Mouse (Mus musculus) CH12.LX (cell line): ENCODE measurements around the gene 5730596B20Rik. TPM values are rescaled to one million over a fixed set of nuclear protein-coding genes. Genes with fewer than 3 reads are reported as not detected.

Experiments used
- DNase-seq: peaks from one replicate; pipeline ENCODE4 v3.0.0-alpha.2; 2013; ENCODE audit errors: extremely low read depth
- H3K27ac ChIP-seq: 2 replicates; pipeline ENCODE4 v1.5.1; 2012; ENCODE audit warnings: low read depth, mild to moderate bottlenecking, control low read depth, moderate library complexity; ENCODE audit not compliant: insufficient read depth
- H3K27me3 ChIP-seq: replicated peaks from 2 replicates; pipeline ENCODE3; 2012; ENCODE audit warnings: inconsistent platforms
- H3K36me3 ChIP-seq, 2 experiments: replicated peaks in 1 of 2; 2 replicates each; pipeline versions ENCODE3 to v1.6.1; 2012; ENCODE audit warnings: inconsistent platforms in 1 of 2, low read length in 1 of 2, mild to moderate bottlenecking in 1 of 2, mixed read lengths in 1 of 2, moderate library complexity in 1 of 2; ENCODE audit not compliant: control insufficient read depth in 1 of 2, insufficient read depth in 1 of 2
- H3K4me1 ChIP-seq, 2 experiments: 2 replicates each; pipeline ENCODE4 v1.6.1; 2012; ENCODE audit warnings: inconsistent platforms in 1 of 2, moderate library complexity in 1 of 2; ENCODE audit not compliant: insufficient read depth in 2 of 2, control insufficient read depth in 1 of 2
- H3K4me2 ChIP-seq: 2 replicates; pipeline ENCODE4 v1.6.1; 2012; ENCODE audit warnings: low read depth, mild to moderate bottlenecking, control low read depth; ENCODE audit not compliant: poor library complexity, insufficient read depth, severe bottlenecking
- H3K4me3 ChIP-seq, 3 experiments: fragments of 150-350 bp in 1 of 3; sonication (generic) in 1 of 3; replicated peaks in 1 of 3; 2 replicates each; pipeline versions ENCODE3 to v1.5.1; 2011 to 2012; ENCODE audit warnings: low read depth in 2 of 3, low read length in 2 of 3, mild to moderate bottlenecking in 2 of 3, moderate library complexity in 2 of 3, control low read depth in 1 of 3, improper control_type of control experiment in 1 of 3, inconsistent platforms in 1 of 3, mixed read lengths in 1 of 3; ENCODE audit not compliant: poor library complexity in 1 of 3
- H3K79me2 ChIP-seq: replicated peaks from 2 replicates; pipeline ENCODE4 v1.6.1; 2012; ENCODE audit warnings: mild to moderate bottlenecking, moderate library complexity; ENCODE audit not compliant: control insufficient read depth, poor library complexity, insufficient read depth, severe bottlenecking; ENCODE audit errors: extremely low read depth
- H3K9ac ChIP-seq: 2 replicates; pipeline ENCODE4 v1.6.1; 2012; ENCODE audit warnings: low read depth, mild to moderate bottlenecking, control low read depth, moderate library complexity; ENCODE audit not compliant: insufficient read depth
- H3K9me3 ChIP-seq: replicated peaks from 2 replicates; pipeline ENCODE3; 2012; ENCODE audit warnings: low read length, inconsistent platforms, mixed read lengths
- CHD1 ChIP-seq: IDR thresholded peaks from 2 replicates; pipeline ENCODE4 v1.6.1; 2012; ENCODE audit warnings: low read depth, low read length, improper control_type of control experiment, inconsistent platforms
- CHD2 ChIP-seq: IDR thresholded peaks from 2 replicates; pipeline ENCODE4 v1.6.1; 2011; ENCODE audit warnings: low read length, improper control_type of control experiment
- E2F4 ChIP-seq: IDR thresholded peaks from 2 replicates; pipeline ENCODE4 v1.6.1; 2011; ENCODE audit warnings: low read depth, low read length, improper control_type of control experiment; ENCODE audit not compliant: insufficient replicate concordance
- ELF1 ChIP-seq: IDR thresholded peaks from 2 replicates; pipeline ENCODE4 v1.6.1; 2014; ENCODE audit warnings: low read depth, mild to moderate bottlenecking, inconsistent platforms, low read length, improper control_type of control experiment
- ETS1 ChIP-seq: conservative IDR thresholded peaks from 2 replicates; pipeline ENCODE4 v1.6.1; 2012; ENCODE audit warnings: low read depth, mild to moderate bottlenecking, inconsistent platforms, low read length, improper control_type of control experiment, moderate library complexity
- GABPA ChIP-seq: IDR thresholded peaks from 2 replicates; pipeline ENCODE4 v1.6.1; 2012; ENCODE audit warnings: low read depth, low read length, improper control_type of control experiment, inconsistent platforms; ENCODE audit not compliant: insufficient replicate concordance
- HCFC1 ChIP-seq: IDR thresholded peaks from 2 replicates; pipeline ENCODE4 v1.6.1; 2012; ENCODE audit warnings: low read depth, mild to moderate bottlenecking, inconsistent platforms, low read length, improper control_type of control experiment
- JUN ChIP-seq: IDR thresholded peaks from 2 replicates; pipeline ENCODE4 v1.6.1; 2011; ENCODE audit warnings: low read depth, mild to moderate bottlenecking, low read length, improper control_type of control experiment, moderate library complexity; ENCODE audit not compliant: insufficient read depth
- MAFK ChIP-seq: IDR thresholded peaks from 2 replicates; pipeline ENCODE4 v1.6.1; 2011; ENCODE audit warnings: low read length, improper control_type of control experiment; ENCODE audit not compliant: insufficient replicate concordance
- MEF2A ChIP-seq: IDR thresholded peaks from 2 replicates; pipeline ENCODE4 v1.6.1; 2014; ENCODE audit warnings: low read depth, mild to moderate bottlenecking, inconsistent platforms, low read length, improper control_type of control experiment, borderline replicate concordance
- MYC ChIP-seq: IDR thresholded peaks from 2 replicates; pipeline ENCODE4 v1.6.1; 2011; ENCODE audit warnings: low read depth, mild to moderate bottlenecking, improper control_type of control experiment, low read length
- NELFE ChIP-seq: IDR thresholded peaks from 2 replicates; pipeline ENCODE4 v1.6.1; 2011; ENCODE audit warnings: low read depth, low read length, improper control_type of control experiment
- RCOR1 ChIP-seq: conservative IDR thresholded peaks from 2 replicates; pipeline ENCODE4 v1.6.1; 2012; ENCODE audit warnings: low read depth, mild to moderate bottlenecking, inconsistent platforms, low read length, improper control_type of control experiment
- USF1 ChIP-seq: IDR thresholded peaks from 2 replicates; pipeline ENCODE4 v1.6.1; 2014; ENCODE audit warnings: low read depth, mild to moderate bottlenecking, inconsistent platforms, low read length, improper control_type of control experiment
- ZMIZ1 ChIP-seq: IDR thresholded peaks from 2 replicates; pipeline ENCODE4 v1.6.1; 2012; ENCODE audit warnings: low read depth, mild to moderate bottlenecking, inconsistent platforms, low read length, improper control_type of control experiment
- ZNF384 ChIP-seq: IDR thresholded peaks from 2 replicates; pipeline ENCODE4 v1.6.1; 2012; ENCODE audit warnings: low read depth, low read length, improper control_type of control experiment, inconsistent platforms
- dilution Hi-C: fragments of 300-500 bp; cut with MboI; formaldehyde crosslinking; loops from 2 replicates; pipeline ENCODE4 v1.14.3; 2020; ENCODE audit warnings: low sequenced_read_pairs; ENCODE audit not compliant: extremely low pct_unique_long_range_greater_than_20kb, extremely low pct_ligation_motif_present
- in situ Hi-C: fragments of 300-500 bp; cut with MboI; formaldehyde crosslinking; loops from 3 replicates; pipeline ENCODE4 v1.14.3; 2019; ENCODE audit warnings: low sequenced_read_pairs, low pct_ligation_motif_present, low pct_unique_long_range_greater_than_20kb, mixed read lengths
- polyA plus RNA-seq: library from polyadenylated mRNA; unstranded; fragments of >175 nt; gene quantifications from 2 replicates; pipeline ENCODE4 v1.2.1, GENCODE M21; 2012; ENCODE audit warnings: low read depth; ENCODE audit not compliant: insufficient read length
- total RNA-seq, 2 experiments: library from RNA; depleted of rRNA; stranded (reverse); fragments of 300-350 nt in 1 of 2; fragments of >200 nt in 1 of 2; gene quantifications; 2 replicates each; pipeline ENCODE4 v1.2.3; 2012 to 2014

The 5730596B20Rik gene
- total and polyA plus RNA-seq, 3 experiments = 0.07 TPM; not detected in 2

DNA sequence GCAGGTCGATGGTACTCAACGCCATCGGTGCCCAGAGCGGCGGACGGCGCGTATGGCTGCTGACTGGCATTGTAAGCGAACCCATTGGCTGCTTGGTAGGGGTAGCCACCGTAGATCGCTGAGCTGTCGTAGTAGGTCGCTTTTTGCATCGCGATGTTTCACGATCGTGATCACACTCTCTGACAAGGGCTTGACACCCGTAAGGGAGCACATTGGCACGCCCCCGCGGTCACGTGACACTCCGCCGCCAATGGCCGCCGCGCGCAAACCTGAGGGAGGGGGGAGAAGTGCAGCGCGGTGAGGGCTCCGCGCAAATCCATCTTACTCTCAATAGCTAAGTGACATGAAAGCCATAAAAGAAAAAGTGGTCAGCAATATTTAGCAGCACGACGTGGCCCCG, 4.8 kb upstream of the 5730596B20Rik start:
- dilution Hi-C loops = no loop called here
- H3K36me3 ChIP-seq = peaks cover 3 to 19% of the 10 kb centered on the region in 2 experiments
- TF ChIP-seq CHD1 (no peak), NELFE (no peak), MYC (no peak), E2F4 (no peak), MAFK (no peak), CHD2 (no peak), USF1 (no peak), ELF1 (no peak), ETS1 (no peak), ZNF384 (no peak), GABPA (no peak)
- H3K27me3 ChIP-seq = no peaks in the 10 kb centered on the region
- H3K27ac ChIP-seq = no peak overlapping the region
- H3K9me3 ChIP-seq = peaks cover 9% of the 10 kb centered on the region
- no peaks in the 10 kb centered on the region for H3K79me2 ChIP-seq
- no peaks in the 10 kb centered on the region for H3K4me1 ChIP-seq
- H3K9ac ChIP-seq = no peak overlapping the region
- no peak overlapping the region for H3K4me3 ChIP-seq
- H3K4me2 ChIP-seq = no peak overlapping the region
- in situ Hi-C loops = no loop called here
- no peak for DNase-seq

DNA sequence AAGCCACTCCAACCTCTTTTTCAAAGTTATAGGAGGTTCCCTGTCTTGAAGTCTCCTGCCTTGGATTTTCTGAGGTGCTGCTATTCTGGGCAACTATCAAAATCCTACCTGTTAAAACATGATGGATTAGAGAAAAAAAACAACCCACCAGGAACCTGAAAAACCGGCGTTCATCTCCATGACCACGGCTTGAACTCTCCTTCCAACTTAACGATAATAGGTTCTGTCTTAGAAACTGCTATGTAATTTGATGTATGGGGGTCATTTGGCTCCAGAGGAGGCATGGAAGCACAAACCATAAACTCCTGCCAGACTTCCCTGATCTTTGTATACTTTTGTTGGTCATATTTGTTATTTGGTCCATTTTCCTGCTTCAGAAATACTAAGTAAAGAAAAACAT, 3.6 kb upstream of the 5730596B20Rik start:
- Histone ChIP-seq H3K4me2 (no peak overlapping the region), H3K36me3 (peaks cover 3 to 10% of the 10 kb centered on the region in 2 experiments), H3K27me3 (no peaks in the 10 kb centered on the region), H3K27ac (no peak overlapping the region), H3K4me3 (no peak overlapping the region), H3K9me3 (peaks cover 9% of the 10 kb centered on the region), H3K9ac (no peak overlapping the region), H3K4me1 (no peaks in the 10 kb centered on the region), H3K79me2 (no peaks in the 10 kb centered on the region)
- no peak for DNase-seq
- in situ Hi-C loops (no loop called here), dilution Hi-C loops (no loop called here)
- TF ChIP-seq RCOR1 (no peak), ZMIZ1 (no peak), HCFC1 (no peak), MEF2A (no peak), JUN (no peak)
